12 mouse cellular contexts compared by ENCODE assay signal in genomic region chr19:44899104-44899793, GRCm38 (mm10). TPM values are rescaled to one million over a fixed set of nuclear protein-coding genes. Genes with fewer than 3 reads are reported as not detected.
A peak's percentile ranks its signal among the peaks of the same experiment; 100 is the strongest.
DNase-seq lines count a peak whose midpoint lies in the region; ATAC-seq and TF ChIP-seq lines count a peak whose summit lies in the region.
"Had no signal": no experiment of that assay in that cellular context is flagged by ENCODE, and none has a peak within 500 bp of the region (broad histone marks: within the 10 kb centered on the region; RNA-seq: fewer than 3 reads in every experiment).

No protein-coding gene starts in this region.

- no peak for ATAC-seq in forebrain, embryonic 15.5 days (replicated peaks)
- ATAC-seq in kidney, embryonic 15.5 days (replicated peaks; ENCODE audit: low FRiP score): no peak
- ATAC-seq in liver, embryonic 14.5 days (ENCODE audit: insufficient read depth): peak; percentile 33; the same call in 1 of the 2 replicates

- no peaks in the 10 kb centered on the region for H3K36me3 ChIP-seq in forebrain, embryonic 10.5 days (replicated peaks)
- no peaks in the 10 kb centered on the region for H3K36me3 ChIP-seq in forebrain, embryonic 15.5 days
- no peaks in the 10 kb centered on the region for H3K36me3 ChIP-seq in kidney, embryonic 15.5 days
- H3K36me3 ChIP-seq in embryonic facial prominence, embryonic 10.5 days (replicated peaks): no peaks in the 10 kb centered on the region
- H3K36me3 ChIP-seq in liver, embryonic 14.5 days (replicated peaks; ENCODE audit: control insufficient read depth, insufficient read depth, low read depth): no peaks in the 10 kb centered on the region

- H3K27me3 ChIP-seq in forebrain, embryonic 10.5 days (ENCODE audit: poor library complexity, severe bottlenecking): peaks cover 96% of the 10 kb centered on the region
- H3K27me3 ChIP-seq in forebrain, embryonic 15.5 days: peaks cover 10% of the 10 kb centered on the region
- peaks cover 12% of the 10 kb centered on the region; the same call in 1 of the 2 replicates for H3K27me3 ChIP-seq in kidney, embryonic 15.5 days
- H3K27me3 ChIP-seq in embryonic facial prominence, embryonic 10.5 days (replicated peaks; ENCODE audit: low read depth, poor library complexity, severe bottlenecking): peaks cover 54% of the 10 kb centered on the region
- H3K27me3 ChIP-seq in liver, embryonic 14.5 days (ENCODE audit: control insufficient read depth, insufficient read depth, low read length): no peaks in the 10 kb centered on the region

- WGBS in forebrain, embryonic 10.5 days: 43% methylated on average over 9 of the region's 9 CpGs
- WGBS in forebrain, embryonic 15.5 days: 37% methylated on average over 9 of the region's 9 CpGs
- 35% methylated on average over 9 of the region's 9 CpGs for WGBS in kidney, embryonic 15.5 days
- 34% methylated on average over 9 of the region's 9 CpGs for WGBS in embryonic facial prominence, embryonic 10.5 days
- WGBS in liver, embryonic 14.5 days (ENCODE audit: insufficient replicate concordance): 11% methylated on average over 9 of the region's 9 CpGs

- peaks cover 42% of the 10 kb centered on the region for H3K4me1 ChIP-seq in forebrain, embryonic 10.5 days
- H3K4me1 ChIP-seq in forebrain, embryonic 15.5 days: peaks cover 14% of the 10 kb centered on the region
- peaks cover 68% of the 10 kb centered on the region for H3K4me1 ChIP-seq in kidney, embryonic 15.5 days
- peaks cover 46% of the 10 kb centered on the region for H3K4me1 ChIP-seq in embryonic facial prominence, embryonic 10.5 days
- H3K4me1 ChIP-seq in liver, embryonic 14.5 days (replicated peaks; ENCODE audit: control insufficient read depth in 2 of 2, insufficient read depth in 2 of 2, low read length in 1 of 2): peaks cover 0 to 6% of the 10 kb centered on the region in 2 experiments; a peak in 1 of 4 replicates

- no peak for DNase-seq in forebrain, embryonic 10.5 days (ENCODE audit: extremely low spot score, low spot score)
- DNase-seq in kidney, postnatal 36 days: no peak
- DNase-seq in embryonic facial prominence, embryonic 10.5 days (ENCODE audit: low spot score): no peak
- DNase-seq in liver, embryonic 14.5 days (ENCODE audit: low read depth in 3 of 3, low spot score in 3 of 3): no peak
- DNase-seq in right cerebral cortex, adult 18-20 months: no peak
- DNase-seq in urinary bladder, postnatal 36 days (ENCODE audit: low spot score in 2 of 2): no peak
- DNase-seq: kidney, adult 9 months; lung, postnatal 14 days; right cerebral cortex, postnatal 4 days; thymus, postnatal 4 days had no signal

- no peak overlapping the region for H3K9ac ChIP-seq in forebrain, embryonic 15.5 days (replicated peaks)
- no peak overlapping the region for H3K9ac ChIP-seq in kidney, embryonic 15.5 days
- no peak overlapping the region for H3K9ac ChIP-seq in liver, embryonic 14.5 days (replicated peaks)

- peak overlapping the region; percentile 72; the same call in 1 of the 2 replicates for H3K27ac ChIP-seq in forebrain, embryonic 10.5 days
- H3K27ac ChIP-seq in forebrain, embryonic 15.5 days (replicated peaks): no peak overlapping the region
- peak overlapping the region; percentile 90 for H3K27ac ChIP-seq in kidney, embryonic 15.5 days
- H3K27ac ChIP-seq in embryonic facial prominence, embryonic 10.5 days (replicated peaks): 0 out of 2 replicates have a peak overlapping the region, but pooled peaks have one; percentile 66
- H3K27ac ChIP-seq in liver, embryonic 14.5 days: no peak overlapping the region

- H3K4me3 ChIP-seq in forebrain, embryonic 10.5 days: no peak overlapping the region
- H3K4me3 ChIP-seq in forebrain, embryonic 15.5 days: no peak overlapping the region
- no peak overlapping the region for H3K4me3 ChIP-seq in kidney, embryonic 15.5 days (replicated peaks)
- H3K4me3 ChIP-seq in embryonic facial prominence, embryonic 10.5 days: no peak overlapping the region
- H3K4me3 ChIP-seq in liver, embryonic 14.5 days (ENCODE audit: insufficient read depth in 1 of 2, low read depth in 2 of 2, low read length in 2 of 2): no peak overlapping the region

- no peak for TF ChIP-seq CTCF in liver, embryonic 14.5 days (IDR thresholded peaks at IDR 0.05; ENCODE audit: low read depth)

- H3K9me3 ChIP-seq in forebrain, embryonic 10.5 days: no peaks in the 10 kb centered on the region
- no peaks in the 10 kb centered on the region for H3K9me3 ChIP-seq in forebrain, embryonic 15.5 days
- no peaks in the 10 kb centered on the region for H3K9me3 ChIP-seq in kidney, embryonic 15.5 days (replicated peaks)
- H3K9me3 ChIP-seq in embryonic facial prominence, embryonic 10.5 days: no peaks in the 10 kb centered on the region
- no peaks in the 10 kb centered on the region for H3K9me3 ChIP-seq in liver, embryonic 14.5 days (ENCODE audit: control insufficient read depth, low read length)

- no peak for TF ChIP-seq EP300 in liver, embryonic 14.5 days (IDR thresholded peaks at IDR 0.05; ENCODE audit: low read depth)

- H3K4me2 ChIP-seq in forebrain, embryonic 15.5 days (replicated peaks): no peak overlapping the region
- no peak overlapping the region for H3K4me2 ChIP-seq in kidney, embryonic 15.5 days
- H3K4me2 ChIP-seq in liver, embryonic 14.5 days (ENCODE audit: low read depth): no peak overlapping the region

RNA-seq across cellular contexts. Expression of gene Slf2, which starts 31.7 kb away (rescaled TPM):
- 53.9 and 54.1 TPM in 2 replicates for polyA plus RNA-seq in forebrain, embryonic 10.5 days (2016; fragmentation: Nextera tagmentation; extraction: Ambion mirVana)
- 30.0 and 32.3 TPM in 2 replicates for polyA plus RNA-seq in forebrain, embryonic 15.5 days (2015; fragmentation: Nextera tagmentation; extraction: Ambion mirVana)
- polyA plus RNA-seq in kidney, embryonic 15.5 days (2015; fragmentation: Nextera tagmentation; extraction: Ambion mirVana): 40.5 and 40.6 TPM in 2 replicates
- polyA plus RNA-seq in embryonic facial prominence, embryonic 10.5 days (2016; fragmentation: Nextera tagmentation; extraction: Ambion mirVana): 56.3 and 57.8 TPM in 2 replicates
- polyA plus RNA-seq in liver, embryonic 14.5 days (2012; rRNA removed): 5.6 and 8.6 TPM in 2 replicates
- polyA plus RNA-seq in liver, embryonic 14.5 days (2014; fragmentation: Nextera tagmentation; extraction: Ambion mirVana): 11.1 and 12.5 TPM in 2 replicates

Comparison
In these comparisons a context has a peak if more than half of its experiments do, and no peak if none do; other contexts are left out.
1. H3K27ac ChIP-seq: peak in forebrain, embryonic 10.5 days (single experiment), kidney, embryonic 15.5 days (single experiment) and embryonic facial prominence, embryonic 10.5 days (single experiment); none in forebrain, embryonic 15.5 days (single experiment) and liver, embryonic 14.5 days (single experiment).